Mouse (Mus musculus) adrenal gland, postnatal 4 days (tissue): ENCODE data around the gene Tbl1x. TPM values are rescaled to one million over a fixed set of nuclear protein-coding genes. Genes with fewer than 3 reads are reported as not detected.
"Not testable (repeated sequence)": the region's sequence is repeated elsewhere in the genome, so short reads cannot be mapped to it uniquely, and the experiment has no call there.

Source experiments
- DNase-seq, 2 experiments: peaks; one replicate each; pipeline ENCODE4 v3.0.0; 2021 to 2022; ENCODE audit warnings: low spot score in 2 of 2, mixed read lengths in 2 of 2
- total RNA-seq, 2 experiments: library from RNA; stranded (reverse); gene quantifications; 2 replicates each; pipeline ENCODE4 v1.2.3; 2021

The Tbl1x gene
- total RNA-seq, 2 experiments from 2014 or later = 82.3 to 88.5 TPM

DNA sequence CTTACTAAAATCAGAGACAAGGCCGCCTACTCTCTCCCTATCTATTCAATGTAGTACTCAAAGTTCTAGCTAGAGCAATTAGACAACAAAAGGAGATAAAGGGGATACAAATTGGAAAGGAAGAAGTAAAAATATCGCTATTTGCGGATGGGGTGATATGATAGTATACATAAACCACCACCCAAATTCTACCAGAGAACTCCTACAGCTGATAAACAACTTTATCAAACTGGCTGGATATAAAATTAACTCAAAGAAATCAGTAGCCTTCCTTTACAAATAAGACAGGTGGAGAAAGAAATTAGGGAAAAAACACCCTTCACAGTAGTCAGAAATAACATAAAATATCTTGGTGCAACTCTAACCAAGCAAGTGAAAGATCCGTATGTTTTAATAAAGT lies 29.0 kb downstream of the Tbl1x start:
- DNase-seq = not testable (repeated sequence)

DNA sequence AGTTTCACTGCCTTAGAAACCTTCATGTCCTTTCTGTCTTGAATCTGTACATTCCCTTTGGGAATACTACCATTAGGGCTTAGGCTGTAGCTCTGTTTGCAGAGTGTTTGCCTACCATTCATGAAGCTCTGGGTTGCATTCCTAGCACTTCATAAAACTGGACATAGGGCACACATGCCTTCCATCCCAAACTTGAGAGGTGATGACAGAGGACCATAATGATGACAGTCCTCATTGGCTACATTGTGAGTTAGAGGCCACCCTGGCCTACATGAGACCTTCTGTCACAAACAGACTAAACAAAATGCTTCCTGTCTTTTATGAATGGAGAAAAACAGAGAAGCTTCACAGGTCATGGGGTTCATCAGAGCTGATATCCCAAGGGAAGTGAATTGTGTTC lies 33.2 kb downstream of the Tbl1x start:
- no peak for DNase-seq

GRCm38 (mm10) chrX:77544550-77544949 lies 33.7 kb downstream of the Tbl1x start:
- no peak for DNase-seq

GRCm38 (mm10) chrX:77545362-77546078 lies 34.7 kb downstream of the Tbl1x start:
- DNase-seq = no peak

DNA sequence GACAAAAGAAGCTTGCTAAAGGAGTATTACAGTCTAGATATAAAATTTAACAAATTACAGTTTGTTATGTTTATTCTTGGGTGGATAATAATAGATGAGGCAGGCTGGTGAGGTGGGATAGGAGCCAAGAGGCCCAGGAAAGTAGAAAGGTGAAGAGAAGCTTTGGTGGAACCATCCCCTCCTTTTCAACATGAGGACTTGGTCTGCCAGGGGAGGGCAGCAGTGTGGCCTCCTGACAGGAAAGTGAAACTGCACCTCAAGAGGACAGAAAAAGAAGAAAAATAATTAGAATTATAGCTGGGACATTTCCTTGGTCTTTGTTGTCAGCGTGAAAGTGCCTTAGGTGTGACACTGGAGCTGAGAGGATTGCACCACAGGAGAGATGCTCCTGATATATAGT lies 35.6 kb downstream of the Tbl1x start:
- no peak for DNase-seq

- peak in 1 of 2 experiments; percentile 3 for DNase-seq
Measured at GRCm38 (mm10) chrX:77548951-77549350, 38.1 kb downstream of the Tbl1x start.

GRCm38 (mm10) chrX:77550388-77550787 lies 39.6 kb downstream of the Tbl1x start:
- no peak for DNase-seq

DNA sequence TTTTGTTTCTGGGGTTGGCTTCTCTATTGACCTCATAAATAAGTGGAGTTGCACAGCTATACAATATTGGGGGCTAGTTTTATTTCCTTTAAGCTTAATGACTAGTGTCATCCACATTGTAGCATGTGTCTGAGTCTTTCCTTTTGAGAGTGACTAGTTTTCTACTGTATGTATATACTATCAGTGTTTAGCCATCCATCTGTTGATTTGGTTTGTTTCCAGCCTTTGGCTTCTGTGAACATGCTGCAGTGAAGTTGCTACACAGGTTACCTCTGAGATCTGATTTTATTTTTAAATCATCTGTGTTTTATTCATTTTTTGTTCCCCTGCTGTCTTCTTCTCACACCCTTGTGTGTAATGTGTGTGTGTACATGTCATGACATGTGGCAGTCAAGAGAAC lies 40.5 kb downstream of the Tbl1x start:
- DNase-seq = no peak

GRCm38 (mm10) chrX:77552088-77552487 lies 41.3 kb downstream of the Tbl1x start:
- DNase-seq = no peak

GRCm38 (mm10) chrX:77555985-77556384 lies 45.2 kb downstream of the Tbl1x start:
- DNase-seq = no peak

GRCm38 (mm10) chrX:77559199-77559881 lies 48.5 kb downstream of the Tbl1x start:
- no peak for DNase-seq

- DNase-seq = no peak
Measured at GRCm38 (mm10) chrX:77563616-77564015, 52.8 kb downstream of the Tbl1x start.

DNA sequence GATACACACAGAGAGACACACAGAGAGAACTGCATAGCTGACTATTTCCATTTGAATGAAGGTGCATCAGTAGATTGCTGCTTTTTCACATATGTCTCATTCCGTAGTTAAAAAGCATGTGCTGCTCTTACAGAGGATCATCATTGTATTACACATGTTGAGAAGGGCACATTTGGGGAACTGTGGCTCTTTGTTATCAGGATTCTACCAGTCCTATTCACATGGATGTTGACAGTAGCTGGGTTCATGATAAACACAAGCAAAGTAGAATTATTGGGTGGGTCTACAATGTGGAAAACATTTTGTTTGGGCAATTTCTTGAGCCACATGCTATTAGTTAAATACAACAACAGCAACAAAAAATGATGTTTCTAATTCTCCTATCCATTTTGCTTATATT lies 55.9 kb downstream of the Tbl1x start:
- no peak for DNase-seq

DNA sequence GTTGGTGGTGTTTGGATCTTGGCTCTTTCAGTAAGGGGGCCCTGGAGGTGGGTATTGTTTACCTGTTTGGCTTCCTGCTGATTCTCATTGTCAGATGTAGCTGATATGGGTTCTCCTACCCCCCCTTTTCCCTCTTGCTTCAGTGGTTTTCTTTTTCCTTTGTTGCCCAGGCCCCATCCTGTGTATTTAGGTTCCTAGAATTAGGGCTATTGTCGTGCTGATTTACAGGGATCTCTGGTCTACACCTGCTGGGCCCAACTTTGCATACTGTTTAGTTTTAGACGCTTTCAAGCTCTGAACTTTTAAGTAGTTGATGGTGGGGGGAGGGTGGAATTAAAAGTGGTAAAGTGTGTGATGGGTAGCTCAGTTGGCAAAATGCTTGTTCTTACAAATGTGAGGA lies 57.2 kb downstream of the Tbl1x start:
- DNase-seq = no peak

DNA sequence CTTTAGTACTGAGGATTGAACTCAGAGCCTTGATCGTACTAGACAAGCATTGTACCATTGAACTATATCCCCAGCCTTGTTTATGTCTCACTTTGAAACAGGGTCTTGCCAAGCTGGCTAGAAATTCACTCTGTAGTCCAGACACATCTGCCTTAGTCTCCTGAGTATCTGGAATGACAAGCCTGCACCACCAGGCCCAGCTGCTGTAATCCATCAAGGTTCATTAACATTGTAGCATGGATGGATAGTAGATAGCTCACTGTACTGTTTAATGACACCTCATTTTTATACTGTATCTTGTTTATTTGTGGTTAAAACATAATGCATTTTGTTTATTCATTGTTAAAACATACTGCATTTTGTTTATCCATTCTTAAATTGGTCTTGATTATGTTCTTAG lies 62.9 kb downstream of the Tbl1x start:
- no peak for DNase-seq

DNA sequence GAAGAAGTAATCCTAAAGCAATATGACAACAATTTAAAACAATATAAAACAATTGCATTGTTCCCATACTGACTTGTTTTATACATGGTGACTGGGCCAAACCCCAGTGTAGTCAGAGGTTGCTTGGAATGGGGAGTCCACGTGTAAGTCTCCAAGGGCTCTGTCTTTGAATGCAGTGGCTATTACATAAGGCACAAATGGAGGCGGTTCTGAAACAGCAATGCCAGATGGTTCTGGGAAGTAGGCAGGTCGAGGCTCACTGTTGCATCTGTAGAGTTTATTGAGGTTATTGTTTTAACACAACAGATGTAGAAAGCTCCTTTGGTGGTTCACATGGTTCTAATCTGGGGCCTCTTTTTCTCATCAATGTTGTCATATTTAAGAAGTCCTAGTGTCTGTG lies 66.3 kb downstream of the Tbl1x start:
- DNase-seq = no peak

- no peak for DNase-seq
Measured at GRCm38 (mm10) chrX:77578172-77578571, 67.4 kb downstream of the Tbl1x start.

DNA sequence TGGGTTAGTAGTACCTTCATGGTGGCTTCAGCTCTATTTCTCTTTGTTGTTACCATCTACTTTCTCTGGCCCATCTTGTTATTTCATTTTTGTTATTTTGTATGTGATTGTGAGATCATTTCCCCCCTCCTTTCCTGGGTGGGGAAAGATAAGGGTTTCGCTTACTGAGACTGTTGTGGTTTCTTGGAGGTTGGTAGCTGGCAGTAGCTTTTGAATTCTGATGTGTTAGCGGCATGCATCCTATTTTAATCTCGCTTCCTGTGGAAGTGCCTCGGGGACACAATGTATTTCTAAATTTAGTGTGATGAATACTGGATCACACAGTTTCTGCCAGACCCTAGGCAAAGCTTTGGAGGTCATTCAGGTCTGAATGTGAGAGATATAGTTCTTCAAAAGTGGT lies 69.2 kb downstream of the Tbl1x start:
- no peak for DNase-seq

DNA sequence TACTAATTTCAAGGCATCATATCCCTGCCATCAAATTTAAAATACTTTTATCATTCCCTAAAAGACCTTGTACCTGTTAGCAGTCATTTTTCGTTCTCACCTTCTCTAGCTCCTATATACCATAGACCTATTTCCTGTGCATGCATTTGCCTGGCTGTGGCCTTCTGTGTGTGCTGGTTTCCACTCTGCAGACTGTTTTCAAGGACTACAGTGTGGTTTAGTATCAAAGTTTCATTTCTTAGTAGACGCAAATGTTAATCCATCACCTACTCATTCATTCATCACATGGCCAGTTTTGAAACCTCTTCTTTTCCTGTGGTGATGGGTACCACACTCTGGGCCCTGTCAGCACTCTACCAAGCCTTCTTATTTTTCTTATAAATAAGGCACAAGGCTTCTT lies 75.2 kb downstream of the Tbl1x start:
- no peak for DNase-seq

DNA sequence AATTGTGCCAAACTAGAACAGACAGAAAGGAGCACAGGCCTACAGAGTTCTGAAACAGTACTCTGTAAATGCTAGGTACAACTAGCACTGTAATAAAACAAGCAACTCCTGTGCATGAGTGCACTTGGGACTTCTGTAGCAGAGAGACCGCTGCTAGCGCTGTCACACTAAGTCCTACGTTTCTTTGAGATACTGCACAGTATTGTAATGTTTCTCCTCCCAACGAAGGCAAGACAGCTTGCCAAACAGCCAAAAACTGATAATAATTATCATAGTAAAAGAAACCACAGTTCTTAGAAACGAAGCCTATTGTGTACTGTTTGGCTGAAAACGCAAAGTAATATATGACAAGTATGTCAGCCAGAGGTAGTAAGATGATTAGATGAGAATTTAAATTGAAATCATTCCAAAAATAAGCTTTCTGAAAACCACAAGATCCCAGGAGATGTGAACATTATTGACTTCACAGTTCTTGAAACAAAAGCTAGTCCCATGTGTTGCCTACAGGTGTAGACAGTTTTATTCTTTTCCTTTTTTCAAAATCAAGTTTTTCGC lies 83.9 kb downstream of the Tbl1x start:
- DNase-seq = no peak

- DNase-seq = no peak
Measured at GRCm38 (mm10) chrX:77597674-77598073, 86.9 kb downstream of the Tbl1x start.

DNA sequence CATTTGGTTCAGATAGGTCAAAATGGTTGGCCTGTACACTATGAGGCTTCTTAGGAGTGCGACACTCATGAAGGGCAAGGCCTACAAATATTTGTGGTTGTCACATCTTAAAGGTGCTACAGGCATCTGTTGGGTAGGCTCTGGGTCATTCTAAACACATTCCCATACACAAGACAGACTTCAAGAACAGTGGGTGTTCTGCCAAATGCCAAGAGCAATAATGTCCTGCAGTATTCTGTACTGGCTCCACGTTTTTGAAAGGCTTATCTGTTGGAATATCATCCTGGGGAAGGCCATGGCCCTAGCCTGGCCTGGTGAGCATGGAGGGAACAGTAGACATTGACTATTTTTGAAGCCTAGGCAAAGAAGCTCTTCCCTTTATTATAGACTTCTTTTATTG lies 87.9 kb downstream of the Tbl1x start:
- no peak for DNase-seq
